Mouse (Mus musculus) limb, embryonic 12.5 days (tissue): ENCODE measurements around the gene Fzd10. TPM values are rescaled to one million over a fixed set of nuclear protein-coding genes. Genes with fewer than 3 reads are reported as not detected.

ENCODE experiments used
- ATAC-seq: fragments of 200-750 bp; cut with Nextera tagmentation; 2 replicates; pipeline ENCODE4 v1.8.0; 2017; ENCODE audit warnings: low read depth, moderate TSS enrichment; ENCODE audit not compliant: insufficient number of reproducible peaks, insufficient read depth, low FRiP score, low TSS enrichment
- H3K27ac ChIP-seq: fragments of 300-500 bp; sonication (generic); 2 replicates; pipeline ENCODE4 v1.5.1; 2016; ENCODE audit warnings: mild to moderate bottlenecking, moderate library complexity
- H3K27me3 ChIP-seq: fragments of 300-500 bp; sonication (generic); 2 replicates; pipeline ENCODE4 v1.6.1; 2016; ENCODE audit warnings: mild to moderate bottlenecking, moderate library complexity
- H3K36me3 ChIP-seq: fragments of 300-500 bp; sonication (generic); 2 replicates; pipeline ENCODE4 v1.6.1; 2016; ENCODE audit warnings: mild to moderate bottlenecking, moderate library complexity
- H3K4me1 ChIP-seq: fragments of 300-500 bp; sonication (generic); replicated peaks from 2 replicates; pipeline ENCODE4 v1.6.1; 2016
- H3K4me2 ChIP-seq: fragments of 300-500 bp; sonication (generic); 2 replicates; pipeline ENCODE4 v1.6.1; 2016; ENCODE audit warnings: mild to moderate bottlenecking, moderate library complexity
- H3K4me3 ChIP-seq: fragments of 300-500 bp; sonication (generic); replicated peaks from 2 replicates; pipeline ENCODE4 v1.5.1; 2016; ENCODE audit warnings: mild to moderate bottlenecking
- H3K9ac ChIP-seq: fragments of 300-500 bp; sonication (generic); replicated peaks from 2 replicates; pipeline ENCODE4 v1.6.1; 2016; ENCODE audit warnings: mild to moderate bottlenecking, moderate library complexity
- H3K9me3 ChIP-seq: fragments of 300-500 bp; sonication (generic); 2 replicates; pipeline ENCODE4 v1.6.1; 2016; ENCODE audit warnings: mild to moderate bottlenecking, moderate library complexity
- WGBS: fragments of 180-500 bp; shearing (Covaris S2); methylation state at CpG from one replicate; pipeline ENCODE4 v1.1.7; 2016; 5-methylcytosine and 5-hydroxymethylcytosine counted together
- polyA plus RNA-seq: library from polyadenylated mRNA; unstranded; fragments of >200 nt; fragmentation: Nextera tagmentation; extraction: Ambion mirVana; gene quantifications from 2 replicates; pipeline ENCODE4 v1.2.1, GENCODE M21; 2016

Gene Fzd10
- polyA plus RNA-seq: 10.9 and 12.5 TPM in 2 replicates

DNA sequence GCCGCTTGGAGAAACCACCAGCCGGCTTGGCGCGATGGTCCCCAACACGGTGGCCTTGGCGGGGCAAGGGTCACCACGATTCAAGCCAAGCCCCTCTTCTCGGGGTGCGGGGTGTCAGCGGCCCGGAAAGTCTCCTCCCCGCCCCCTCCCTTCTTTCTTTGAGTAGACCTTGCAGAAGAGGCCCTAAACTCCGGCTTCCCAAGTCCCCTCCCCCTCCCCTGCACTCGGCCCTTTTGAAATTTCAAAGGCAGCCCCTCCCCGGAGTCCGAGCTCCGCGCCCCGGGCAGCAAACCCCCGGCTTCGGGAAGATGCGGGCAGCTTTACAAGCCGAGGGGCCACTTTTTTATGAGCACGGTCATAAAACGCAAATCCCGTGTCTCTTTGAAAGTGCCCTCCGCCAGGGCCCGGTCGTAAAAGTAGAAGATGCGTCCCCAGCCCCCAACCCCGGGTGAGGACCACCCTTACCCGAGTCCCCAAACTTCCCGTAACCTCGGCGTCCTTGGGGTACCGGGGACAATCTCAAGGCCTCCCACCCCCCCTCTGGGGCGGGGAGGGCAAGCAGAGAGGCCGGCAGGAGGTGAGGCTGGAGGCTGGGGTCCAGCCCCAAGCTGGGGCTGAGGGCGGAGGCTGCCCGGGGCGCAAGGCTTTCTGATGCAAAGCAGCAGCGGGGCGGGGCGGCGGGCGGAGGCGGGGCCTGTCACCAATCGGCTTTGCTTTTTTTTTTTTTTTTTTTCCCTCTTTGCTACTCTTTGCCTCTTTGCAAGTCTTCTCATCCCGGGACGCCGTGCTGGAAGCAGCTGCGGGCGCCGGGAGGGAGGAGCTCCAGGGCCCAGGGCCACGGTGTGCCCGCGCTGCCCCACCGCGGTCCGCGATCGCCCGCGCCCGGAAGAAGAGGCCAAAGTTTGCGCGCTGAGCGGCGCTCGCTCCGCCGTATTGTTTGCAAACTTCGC, at the start of gene Fzd10:
TSS of gene Fzd10 (plus strand) at position 773 of the 950 bp plus-strand sequence.
- Histone ChIP-seq H3K27me3 (peaks cover 28% of the 10 kb centered on the region), H3K27ac (peak within 1 kb of the TSS; percentile 97), H3K4me3 (peak within 1 kb of the TSS; percentile 82), H3K4me2 (peak within 1 kb of the TSS; percentile 91), H3K9me3 (no peaks in the 10 kb centered on the region), H3K4me1 (peaks cover 76% of the 10 kb centered on the region), H3K9ac (peak within 1 kb of the TSS; percentile 88), H3K36me3 (no peaks in the 10 kb centered on the region)
- ATAC-seq: peak; percentile 45
- under 1% methylated on average over 70 of the region's 73 CpGs for WGBS

DNA sequence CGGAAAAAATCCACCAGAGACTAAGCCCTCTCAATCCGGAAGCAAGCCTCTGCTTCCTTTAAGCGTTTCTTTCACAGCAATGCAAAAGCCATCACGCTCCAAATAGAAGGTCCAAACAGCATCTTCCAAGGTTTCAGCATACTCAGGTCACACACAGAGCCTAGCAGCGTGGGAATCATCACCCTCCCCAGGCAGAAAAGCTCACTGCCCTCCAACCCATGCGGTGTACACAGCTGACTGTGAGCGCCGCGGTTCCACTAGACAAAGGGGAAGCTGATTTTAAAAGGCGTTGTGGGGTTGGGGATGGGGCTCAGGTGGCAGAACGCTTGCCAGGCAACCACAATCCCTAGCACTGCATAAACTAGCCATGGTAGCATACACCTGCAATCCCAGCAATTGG, 49.2 kb upstream of the Fzd10 start:
- H3K27ac ChIP-seq: no peak overlapping the region
- peaks cover 6% of the 10 kb centered on the region; the same call in 1 of the 2 replicates for H3K9me3 ChIP-seq
- H3K4me1 ChIP-seq: peaks cover 27% of the 10 kb centered on the region
- no peak overlapping the region for H3K9ac ChIP-seq
- H3K36me3 ChIP-seq: no peaks in the 10 kb centered on the region
- H3K4me2 ChIP-seq: peak overlapping the region; percentile 59
- H3K27me3 ChIP-seq: peaks cover 16% of the 10 kb centered on the region
- 11% methylated on average over 11 of the region's 11 CpGs for WGBS
- ATAC-seq: no peak
- H3K4me3 ChIP-seq: no peak overlapping the region; the same call in 1 of the 2 replicates

DNA sequence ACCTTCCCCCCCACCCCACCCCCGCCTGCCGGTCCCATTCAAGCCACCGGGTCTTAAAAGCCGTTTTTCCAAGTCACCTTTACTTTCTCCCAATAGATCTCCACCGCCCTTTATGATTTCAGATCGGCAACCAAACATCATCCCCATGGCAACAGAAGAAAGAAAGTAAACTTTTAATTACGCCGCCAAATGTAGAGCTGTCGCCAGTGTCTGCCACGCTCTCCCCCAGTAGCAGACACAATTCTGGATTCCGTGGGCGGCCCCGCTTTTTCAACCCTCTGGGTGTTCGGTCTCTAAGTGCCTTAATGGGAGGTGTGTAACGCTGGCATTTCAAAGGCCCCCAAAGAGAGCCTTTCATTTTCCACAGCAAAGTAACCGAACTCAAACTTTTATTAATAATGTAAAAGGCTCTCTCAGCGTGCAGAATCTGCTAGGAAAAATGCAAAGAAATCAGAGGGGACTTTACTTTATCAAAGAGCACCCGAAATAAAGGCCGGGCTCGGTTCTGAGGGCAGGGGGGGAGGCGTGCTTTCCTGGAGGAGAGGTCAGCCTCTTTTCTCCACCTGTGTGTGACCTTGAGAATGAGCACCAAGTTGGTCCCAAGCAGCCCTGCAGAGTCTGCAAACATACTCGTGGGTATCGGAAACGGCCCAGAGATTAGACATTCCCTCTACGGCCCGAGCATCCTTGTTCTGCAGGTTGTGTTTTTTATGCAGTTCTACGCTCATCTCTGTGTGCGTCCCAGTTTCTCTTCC, 48.3 kb upstream of the Fzd10 start:
- 9% methylated on average over 28 of the region's 28 CpGs for WGBS
- H3K27ac ChIP-seq: peak overlapping the region; percentile 70
- no peaks in the 10 kb centered on the region for H3K36me3 ChIP-seq
- H3K9me3 ChIP-seq: peaks cover 6% of the 10 kb centered on the region; the same call in 1 of the 2 replicates
- peak overlapping the region; percentile 26 for H3K4me3 ChIP-seq
- no peak for ATAC-seq
- H3K9ac ChIP-seq: 0 out of 2 replicates have a peak overlapping the region, but pooled peaks have one; percentile 6
- peaks cover 16% of the 10 kb centered on the region for H3K27me3 ChIP-seq
- H3K4me2 ChIP-seq: peak overlapping the region; percentile 59
- peaks cover 27% of the 10 kb centered on the region for H3K4me1 ChIP-seq

DNA sequence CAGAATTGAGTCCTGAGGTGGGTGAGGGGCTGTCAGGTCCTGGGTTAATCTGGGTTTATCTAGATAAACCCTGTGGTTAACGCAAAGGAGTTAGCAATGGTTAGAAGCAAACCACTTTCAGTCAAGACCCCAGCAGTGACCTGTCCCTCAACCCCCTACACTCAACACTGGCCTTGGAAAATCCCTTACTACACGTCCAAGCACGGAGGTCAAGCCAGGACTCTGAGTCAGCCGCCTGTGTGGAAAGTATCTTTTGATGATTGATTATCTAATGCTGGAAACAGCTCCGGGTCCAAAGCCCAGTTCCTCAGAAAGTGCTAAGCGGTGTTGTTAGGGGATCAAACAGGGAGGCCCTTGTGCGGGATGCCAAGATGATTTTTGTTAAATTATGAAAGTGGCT, 42.5 kb upstream of the Fzd10 start:
- no peaks in the 10 kb centered on the region for H3K36me3 ChIP-seq
- H3K4me1 ChIP-seq: 0 out of 2 replicates have a peak, but pooled peaks cover 6% of the 10 kb centered on the region
- WGBS: 21% methylated on average over 7 of the region's 7 CpGs
- H3K9me3 ChIP-seq: peaks cover 14% of the 10 kb centered on the region; the same call in 1 of the 2 replicates
- H3K9ac ChIP-seq: no peak overlapping the region
- H3K27ac ChIP-seq: no peak overlapping the region
- no peaks in the 10 kb centered on the region; the same call in 1 of the 2 replicates for H3K27me3 ChIP-seq
- H3K4me2 ChIP-seq: no peak overlapping the region
- H3K4me3 ChIP-seq: no peak overlapping the region
- no peak for ATAC-seq

DNA sequence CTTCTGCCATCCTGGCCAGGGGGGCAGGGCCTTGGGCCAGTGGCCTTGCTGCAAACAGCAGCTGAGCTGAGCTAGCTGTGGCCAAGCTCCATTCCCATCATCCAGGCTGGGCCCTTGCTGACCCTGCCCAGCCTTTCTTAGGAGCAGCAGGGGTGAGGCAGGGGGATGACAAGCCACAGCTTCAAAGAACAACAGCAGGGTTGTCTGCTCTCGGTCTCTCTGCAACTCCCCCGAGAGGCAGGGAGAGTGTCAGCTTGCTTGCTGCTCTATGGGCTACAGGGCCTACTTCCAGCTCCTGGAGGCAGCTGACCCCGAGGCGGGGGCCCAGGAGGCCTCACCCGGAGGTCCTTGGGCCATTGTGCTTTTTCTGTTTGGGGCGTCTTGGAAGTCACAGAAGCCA, 33.3 kb upstream of the Fzd10 start:
- Histone ChIP-seq H3K4me3 (no peak overlapping the region), H3K9me3 (no peaks in the 10 kb centered on the region), H3K9ac (no peak overlapping the region), H3K27ac (no peak overlapping the region), H3K27me3 (no peaks in the 10 kb centered on the region; the same call in 1 of the 2 replicates), H3K36me3 (no peaks in the 10 kb centered on the region), H3K4me2 (no peak overlapping the region), H3K4me1 (peaks cover 18% of the 10 kb centered on the region)
- ATAC-seq: no peak
- 24% methylated on average over 6 of the region's 6 CpGs for WGBS

DNA sequence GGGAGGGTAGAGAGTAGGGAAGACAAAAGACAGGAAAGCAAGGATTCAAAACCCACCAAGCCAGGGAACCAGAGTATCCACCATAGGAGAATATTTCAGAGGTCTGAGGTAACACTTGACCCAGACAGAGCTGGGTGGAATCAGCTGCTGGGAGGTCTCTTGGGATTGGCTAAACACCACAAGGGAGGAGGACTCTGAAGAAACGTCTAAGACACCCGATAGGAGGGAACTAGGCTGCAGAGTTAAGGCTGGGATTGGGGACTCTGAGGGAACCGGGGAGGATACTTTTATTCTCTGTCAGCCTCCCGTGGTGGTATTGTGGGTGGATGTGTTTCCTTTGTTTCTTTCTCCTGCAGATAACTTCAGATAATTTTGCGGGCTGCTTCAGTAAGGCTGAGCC, 31.7 kb upstream of the Fzd10 start:
- no peaks in the 10 kb centered on the region for H3K9me3 ChIP-seq
- H3K9ac ChIP-seq: no peak overlapping the region
- no peaks in the 10 kb centered on the region; the same call in 1 of the 2 replicates for H3K27me3 ChIP-seq
- peaks cover 18% of the 10 kb centered on the region for H3K4me1 ChIP-seq
- 31% methylated on average over 5 of the region's 5 CpGs for WGBS
- H3K4me2 ChIP-seq: no peak overlapping the region
- H3K36me3 ChIP-seq: no peaks in the 10 kb centered on the region
- ATAC-seq: no peak
- H3K27ac ChIP-seq: no peak overlapping the region
- H3K4me3 ChIP-seq: no peak overlapping the region

DNA sequence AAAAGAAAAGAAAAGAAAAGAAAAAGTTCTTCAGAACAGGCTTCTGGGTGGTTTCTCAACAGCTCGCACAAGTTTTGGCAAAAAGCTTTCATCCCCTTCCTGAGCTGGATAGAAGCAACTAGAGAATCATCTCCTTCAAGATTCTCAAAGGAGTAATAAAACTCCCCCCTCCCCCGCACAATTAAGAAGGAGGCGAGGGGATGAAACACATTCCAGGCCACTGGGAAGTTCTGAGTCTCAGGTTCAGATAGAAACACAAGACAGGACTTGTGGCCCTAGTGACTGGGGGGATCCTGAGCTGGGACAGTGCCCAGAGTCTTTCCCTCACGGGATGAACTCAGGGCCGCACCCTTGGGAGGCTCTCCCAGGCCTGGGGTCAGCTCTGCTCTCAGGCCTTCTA, 30.6 kb upstream of the Fzd10 start:
- Histone ChIP-seq H3K27ac (no peak overlapping the region), H3K4me2 (no peak overlapping the region), H3K4me1 (peaks cover 18% of the 10 kb centered on the region), H3K9me3 (no peaks in the 10 kb centered on the region), H3K4me3 (no peak overlapping the region), H3K9ac (no peak overlapping the region), H3K27me3 (no peaks in the 10 kb centered on the region; the same call in 1 of the 2 replicates), H3K36me3 (no peaks in the 10 kb centered on the region)
- ATAC-seq: no peak
- WGBS: 23% methylated on average over 5 of the region's 5 CpGs

DNA sequence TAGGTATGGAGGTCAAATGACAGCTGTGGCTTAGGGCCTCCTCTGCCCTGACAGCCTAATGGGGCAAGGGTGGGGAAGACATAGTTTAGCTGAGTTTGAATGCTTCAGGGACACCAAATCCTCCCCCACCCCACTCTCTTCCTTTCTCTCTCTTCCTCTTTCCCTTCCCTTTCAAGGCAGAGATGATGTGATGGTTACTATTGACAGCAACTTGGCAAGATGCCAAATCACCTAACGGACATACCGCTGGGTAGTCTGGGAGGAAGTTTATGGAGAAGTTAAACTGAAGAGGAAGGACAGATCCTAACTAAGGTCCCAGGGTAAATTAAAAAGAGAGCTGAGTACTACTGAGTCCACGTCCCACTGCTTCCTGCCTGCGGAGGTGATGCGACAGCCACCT, 29.8 kb upstream of the Fzd10 start:
- Histone ChIP-seq H3K27me3 (no peaks in the 10 kb centered on the region; the same call in 1 of the 2 replicates), H3K9me3 (no peaks in the 10 kb centered on the region), H3K36me3 (no peaks in the 10 kb centered on the region), H3K9ac (no peak overlapping the region), H3K27ac (no peak overlapping the region), H3K4me3 (no peak overlapping the region), H3K4me1 (peaks cover 19% of the 10 kb centered on the region), H3K4me2 (no peak overlapping the region)
- WGBS: 67% methylated on average over 5 of the region's 5 CpGs
- ATAC-seq: no peak

DNA sequence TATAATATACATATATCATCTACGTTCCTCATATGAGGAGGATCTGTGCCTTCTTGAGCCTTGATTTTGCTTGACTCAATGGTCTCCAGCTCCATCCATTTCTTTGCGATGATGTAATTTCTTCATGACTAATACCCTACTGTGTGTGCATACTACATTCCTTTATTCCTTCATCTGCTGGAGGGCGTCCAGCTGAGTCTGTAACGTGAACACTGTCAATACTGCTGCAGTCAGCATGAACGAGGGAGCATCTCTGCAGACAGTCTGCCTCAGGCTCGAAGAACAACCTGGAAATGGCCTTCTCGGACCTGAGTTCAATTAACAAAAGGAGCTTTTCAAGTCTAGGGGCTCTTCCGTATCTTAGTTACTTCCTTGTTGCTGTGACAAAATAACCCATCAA, 28.9 kb upstream of the Fzd10 start:
- ATAC-seq: no peak
- Histone ChIP-seq H3K4me1 (peaks cover 23% of the 10 kb centered on the region), H3K36me3 (no peaks in the 10 kb centered on the region), H3K4me3 (no peak overlapping the region), H3K27me3 (no peaks in the 10 kb centered on the region; the same call in 1 of the 2 replicates), H3K27ac (no peak overlapping the region), H3K9me3 (no peaks in the 10 kb centered on the region), H3K9ac (no peak overlapping the region), H3K4me2 (no peak overlapping the region)
- WGBS: 79% methylated on average over 8 of the region's 8 CpGs

DNA sequence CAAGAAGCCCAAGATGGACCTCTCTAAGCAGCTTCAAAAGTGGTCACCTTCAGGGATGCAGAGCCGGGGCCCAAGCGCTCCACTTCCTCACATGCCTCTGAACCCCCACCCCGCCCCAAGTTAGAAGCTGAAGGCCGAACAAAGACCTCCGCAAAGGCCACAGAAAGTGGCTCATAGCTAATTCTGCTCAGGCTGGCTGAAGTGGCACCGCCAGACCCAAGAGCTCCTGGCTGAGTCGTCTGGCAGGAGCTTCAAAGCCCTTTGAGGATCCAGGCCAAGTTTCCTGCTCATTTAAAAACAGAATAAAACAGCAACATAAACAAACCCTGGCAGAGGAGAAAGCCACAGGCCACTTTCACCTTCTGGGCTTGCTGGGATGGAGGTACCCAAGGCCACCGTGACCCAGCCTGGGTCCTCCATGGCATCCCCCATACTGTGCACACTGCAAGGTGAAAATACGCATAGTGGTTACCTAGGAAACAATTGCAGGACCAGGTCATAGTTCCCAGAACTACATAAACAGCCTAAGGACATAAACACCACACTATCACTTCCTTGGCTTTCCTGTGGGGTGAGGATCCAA, 24.6 kb upstream of the Fzd10 start:
- Histone ChIP-seq H3K36me3 (no peaks in the 10 kb centered on the region), H3K9ac (no peak overlapping the region), H3K9me3 (no peaks in the 10 kb centered on the region), H3K27me3 (no peaks in the 10 kb centered on the region), H3K4me2 (no peak overlapping the region), H3K4me3 (no peak overlapping the region), H3K27ac (no peak overlapping the region), H3K4me1 (peaks cover 16% of the 10 kb centered on the region)
- no peak for ATAC-seq
- 64% methylated on average over 9 of the region's 9 CpGs for WGBS
